Mouse (Mus musculus) frontal cortex, adult (tissue): ENCODE measurements around the gene Msln.

Source experiments
- ATAC-seq: cut with Nextera tagmentation; 2 replicates; pipeline ENCODE4 v1.9.2; 2017; ENCODE audit warnings: mild to moderate bottlenecking, moderate library complexity, mixed read lengths; ENCODE audit not compliant: low TSS enrichment

Msln gene

GRCm38 (mm10) chr17:25725264-25725663 is 28.9 kb downstream of the Msln start:
- ATAC-seq: no peak

DNA sequence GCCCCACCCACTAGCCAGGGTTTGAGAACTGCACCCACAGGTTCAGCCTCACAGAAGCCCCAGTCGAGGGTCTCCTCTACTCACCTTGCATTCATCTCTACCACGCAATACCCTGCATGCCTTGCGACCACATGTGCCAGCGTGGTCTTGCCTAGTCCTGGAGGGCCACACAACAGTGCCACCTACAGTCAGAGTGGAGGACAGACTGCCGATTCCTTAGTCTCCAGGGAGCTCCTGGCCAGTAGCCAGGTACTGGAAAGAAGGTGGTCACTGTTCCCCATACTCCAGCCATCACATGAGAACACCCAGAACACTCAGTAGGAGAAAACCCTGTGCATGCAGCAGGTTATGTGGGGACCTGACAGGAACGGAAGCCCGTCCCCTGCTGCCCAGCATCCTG is 30.3 kb downstream of the Msln start:
- ATAC-seq: no peak

DNA sequence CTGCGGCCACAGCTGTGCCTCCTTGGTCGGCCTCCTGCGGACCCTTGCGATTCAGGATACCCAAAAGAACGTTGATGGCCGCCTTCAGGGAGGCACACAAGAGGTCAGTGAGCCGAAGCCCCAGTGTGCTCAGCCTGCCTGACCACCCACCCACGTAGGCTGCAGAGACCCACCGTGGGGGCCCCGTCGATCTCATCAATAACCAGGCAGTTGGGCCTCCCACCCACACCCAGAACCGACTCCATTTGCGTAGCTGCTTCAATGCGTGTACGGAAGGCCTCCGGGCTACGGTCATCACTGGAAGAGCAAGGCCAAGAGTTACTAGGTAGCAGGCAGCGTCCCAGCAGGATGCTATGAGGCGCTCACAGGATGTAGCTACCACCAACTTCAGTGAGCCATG is 30.7 kb downstream of the Msln start:
- ATAC-seq: no peak

- ATAC-seq: no peak
Measured at GRCm38 (mm10) chr17:25721476-25721875, 32.7 kb downstream of the Msln start.

DNA sequence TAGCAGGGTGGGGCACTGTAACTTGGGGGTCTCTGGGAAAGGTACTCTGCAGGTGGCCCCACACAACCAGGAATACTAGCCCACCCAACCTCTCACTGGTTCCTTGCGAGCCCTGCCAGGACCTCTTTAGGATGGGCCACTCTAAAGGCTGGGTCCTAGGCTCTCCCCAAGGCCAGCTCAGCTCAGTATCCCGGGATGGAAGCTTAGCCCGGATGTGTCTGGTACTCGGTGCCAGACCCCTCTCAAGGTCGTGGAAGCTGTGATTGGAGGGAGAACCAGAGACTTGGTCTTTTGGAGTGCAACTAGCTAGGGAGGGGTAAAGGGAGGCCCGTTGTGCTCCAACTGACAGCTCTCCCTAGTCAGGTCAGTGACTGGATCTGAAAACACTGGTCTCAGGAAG is 36.5 kb downstream of the Msln start:
- 0 out of 2 replicates have a peak, but pooled peaks have one; percentile 29 for ATAC-seq

DNA sequence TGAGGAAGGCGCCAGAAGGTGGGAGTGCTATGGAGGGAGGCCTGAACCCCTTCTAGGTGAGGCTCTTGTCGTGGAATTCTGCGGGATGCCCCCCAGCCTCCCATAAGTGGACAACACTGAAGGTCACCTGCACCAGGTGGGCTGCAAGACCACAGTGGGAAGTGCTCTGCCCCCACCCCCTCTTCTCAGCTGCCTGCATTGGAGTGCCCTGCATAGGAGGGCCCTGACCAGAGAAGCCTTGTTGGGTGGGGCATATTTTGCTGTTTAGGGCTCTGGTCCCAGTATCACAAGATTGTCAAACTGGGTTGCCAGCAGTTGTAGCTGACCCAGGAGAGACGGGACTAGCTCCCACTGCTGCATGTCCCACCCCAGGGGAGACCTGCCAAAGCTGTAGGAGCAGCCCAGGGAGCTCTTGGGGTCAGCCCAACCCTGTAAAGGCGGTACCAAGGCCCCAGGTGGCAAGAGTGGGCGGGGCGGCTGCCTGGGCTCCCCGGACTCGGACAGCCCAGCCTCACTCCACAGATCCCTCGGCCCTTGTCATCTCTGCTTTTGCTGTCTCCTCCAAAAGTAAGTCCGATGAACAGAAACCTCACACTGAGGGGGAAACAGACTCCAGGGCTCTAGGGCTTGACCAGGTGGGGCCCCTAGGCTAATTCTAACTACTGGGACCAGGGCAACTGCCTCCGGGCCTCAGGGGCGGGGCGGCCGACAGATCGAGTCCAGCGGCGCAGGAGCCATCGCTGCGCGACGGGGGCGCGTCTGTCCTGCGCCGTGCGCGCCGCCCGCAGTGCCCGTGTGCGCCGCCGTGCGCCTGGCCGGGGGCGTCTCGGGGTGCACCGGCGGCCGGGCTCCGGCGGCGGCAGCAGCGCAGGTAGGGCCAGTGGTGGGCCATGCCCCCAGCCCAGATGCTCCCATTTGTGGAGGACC is 37.2 kb downstream of the Msln start, which contains the start of gene Gng13:
Gene Gng13 (plus strand): TSS at position 461 of the 927 bp plus-strand sequence.
- peak; percentile 78; the same call in 1 of the 2 replicates for ATAC-seq

- no peak for ATAC-seq
Measured at GRCm38 (mm10) chr17:25716130-25716529, 38.0 kb downstream of the Msln start.

DNA sequence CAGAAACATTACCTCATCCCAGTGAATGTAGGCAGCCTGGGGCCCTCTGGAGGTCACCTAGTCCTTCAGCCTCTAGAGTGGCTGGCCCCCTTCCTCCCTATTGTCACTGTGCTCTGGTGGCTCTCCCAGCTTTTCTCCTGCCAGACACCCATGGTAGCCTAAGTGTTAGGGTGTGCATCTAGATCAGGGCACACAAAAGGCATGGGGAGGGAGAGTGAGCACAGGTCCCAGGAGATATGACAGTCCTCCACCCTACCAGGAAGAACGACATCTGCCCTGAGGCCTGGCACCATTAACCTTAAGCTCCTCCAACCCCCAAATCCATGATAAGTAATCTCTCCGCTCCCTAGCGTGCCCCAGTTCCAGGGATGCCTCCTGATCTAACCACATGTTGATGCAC is 38.6 kb downstream of the Msln start:
- ATAC-seq: no peak

GRCm38 (mm10) chr17:25711136-25711535 is 43.0 kb downstream of the Msln start:
- no peak for ATAC-seq

- no peak for ATAC-seq
Measured at GRCm38 (mm10) chr17:25709994-25710393, 44.2 kb downstream of the Msln start.

DNA sequence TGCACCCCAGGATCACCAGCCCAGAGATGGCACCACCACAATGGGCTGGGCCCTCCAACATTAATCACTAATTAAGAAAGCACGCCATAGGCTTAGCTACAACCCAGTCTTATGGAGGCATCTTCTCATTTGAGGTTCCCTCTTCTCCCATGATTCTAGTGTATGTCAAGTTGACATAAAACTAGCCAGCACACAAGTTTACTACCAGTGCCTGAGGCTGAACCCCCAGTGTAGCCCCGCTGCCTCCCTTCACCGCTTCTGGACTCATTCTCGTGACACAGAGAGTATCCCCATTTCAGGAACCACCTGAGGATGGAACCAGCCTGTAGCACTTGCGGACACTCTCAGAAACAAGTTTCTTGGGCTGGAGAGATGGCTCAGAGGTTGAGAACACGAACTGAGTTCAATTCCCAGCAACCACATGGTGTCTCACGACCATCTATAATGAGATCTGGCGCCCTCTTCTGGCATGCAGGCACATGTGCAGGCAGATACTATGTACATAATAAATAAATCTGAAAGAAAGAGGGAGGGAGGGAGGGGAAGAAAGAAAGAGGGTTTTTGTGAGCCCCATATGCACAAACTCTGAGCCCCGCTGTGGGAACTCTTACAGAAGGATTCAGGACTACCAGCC is 53.2 kb downstream of the Msln start:
- no peak for ATAC-seq
